Mouse (Mus musculus) forebrain, embryonic 11.5 days (tissue): Measurements from ENCODE around the gene Myl6. TPM values are rescaled to one million over a fixed set of nuclear protein-coding genes. Genes with fewer than 3 reads are reported as not detected.
"Not testable (repeated sequence)": the region's sequence is repeated elsewhere in the genome, so short reads cannot be mapped to it uniquely, and the experiment has no call there.

ENCODE experiments used
- ATAC-seq: fragments of 200-750 bp; cut with Nextera tagmentation; replicated peaks from 2 replicates; pipeline ENCODE4 v1.8.0; 2017; ENCODE audit warnings: moderate TSS enrichment; ENCODE audit not compliant: low FRiP score
- DNase-seq: peaks from one replicate; pipeline ENCODE4 v3.0.0-alpha.2; 2017; ENCODE audit warnings: low spot score
- H3K27ac ChIP-seq: fragments of 300-500 bp; sonication (generic); 2 replicates; pipeline ENCODE4 v1.5.1; 2014; ENCODE audit warnings: low read depth, low read length
- H3K27me3 ChIP-seq: fragments of 300-500 bp; sonication (generic); 2 replicates; pipeline ENCODE4 v1.6.1; 2014; ENCODE audit warnings: mild to moderate bottlenecking, low read length, mixed read lengths; ENCODE audit not compliant: control insufficient read depth, insufficient read depth
- H3K36me3 ChIP-seq: fragments of 300-500 bp; sonication (generic); 2 replicates; pipeline ENCODE4 v1.6.1; 2014; ENCODE audit warnings: mild to moderate bottlenecking, low read length, moderate library complexity, mixed read lengths; ENCODE audit not compliant: control insufficient read depth, insufficient read depth
- H3K4me1 ChIP-seq: fragments of 300-500 bp; sonication (generic); replicated peaks from 2 replicates; pipeline ENCODE4 v1.6.1; 2014; ENCODE audit warnings: low read length, mixed read lengths; ENCODE audit not compliant: control insufficient read depth, insufficient read depth
- H3K4me2 ChIP-seq: fragments of 300-500 bp; sonication (generic); 2 replicates; pipeline ENCODE4 v1.6.1; 2014; ENCODE audit warnings: low read depth, mild to moderate bottlenecking, low read length, moderate library complexity, mixed read lengths; ENCODE audit not compliant: severe bottlenecking
- H3K4me3 ChIP-seq: fragments of 300-500 bp; sonication (generic); 2 replicates; pipeline ENCODE4 v1.5.1; 2014; ENCODE audit warnings: low read depth, low read length
- H3K9ac ChIP-seq: fragments of 300-500 bp; sonication (generic); 2 replicates; pipeline ENCODE4 v1.6.1; 2014; ENCODE audit warnings: low read length
- H3K9me3 ChIP-seq: fragments of 300-500 bp; sonication (generic); 2 replicates; pipeline ENCODE4 v1.6.1; 2016; ENCODE audit warnings: low read length, mixed read lengths; ENCODE audit not compliant: control insufficient read depth
- WGBS: fragments of 180-500 bp; shearing (Covaris S2); extraction: QIAGEN DNeasy Blood & Tissue Kit; methylation state at CpG from one replicate; pipeline ENCODE4 v1.1.7; 2014; 5-methylcytosine and 5-hydroxymethylcytosine counted together
- polyA plus RNA-seq: library from polyadenylated mRNA; unstranded; fragments of >200 nt; fragmentation: Nextera tagmentation; extraction: Ambion mirVana; gene quantifications from 2 replicates; pipeline ENCODE4 v1.2.1, GENCODE M21; 2014

Myl6 gene
- polyA plus RNA-seq, 1 experiment from 2014 or later, result 620 TPM

GRCm38 (mm10) chr10:128495903-128496302 lies 2.0 kb upstream of the Myl6 start:
- Histone ChIP-seq H3K4me1 (peaks cover 13% of the 10 kb centered on the region), H3K27ac (no peak overlapping the region), H3K36me3 (no peaks in the 10 kb centered on the region; the same call in 1 of the 2 replicates), H3K9ac (no peak overlapping the region), H3K4me2 (no peak overlapping the region), H3K4me3 (no peak overlapping the region), H3K27me3 (no peaks in the 10 kb centered on the region), H3K9me3 (no peaks in the 10 kb centered on the region)
- ATAC-seq, result no peak
- 86% methylated on average over 4 of the region's 4 CpGs for WGBS
- no peak for DNase-seq

- no peaks in the 10 kb centered on the region for H3K9me3 ChIP-seq
- H3K36me3 ChIP-seq, result peaks cover 4% of the 10 kb centered on the region; the same call in 1 of the 2 replicates
- no peak overlapping the region for H3K9ac ChIP-seq
- peaks cover 13% of the 10 kb centered on the region for H3K4me1 ChIP-seq
- no peak overlapping the region for H3K4me3 ChIP-seq
- no peak overlapping the region; the same call in 1 of the 2 replicates for H3K4me2 ChIP-seq
- no peak overlapping the region for H3K27ac ChIP-seq
- DNase-seq (no peak), ATAC-seq (no peak)
- H3K27me3 ChIP-seq, result no peaks in the 10 kb centered on the region
- 87% methylated on average over 2 of the region's 2 CpGs for WGBS
Observed at GRCm38 (mm10) chr10:128495270-128495669, 1.3 kb upstream of the Myl6 start.

- 67% methylated on average over 11 of the region's 11 CpGs for WGBS
- Histone ChIP-seq H3K36me3 (peaks cover 6% of the 10 kb centered on the region; the same call in 1 of the 2 replicates), H3K4me3 (peak overlapping the region; percentile 78), H3K27me3 (no peaks in the 10 kb centered on the region), H3K4me1 (peaks cover 13% of the 10 kb centered on the region), H3K4me2 (peak overlapping the region; percentile 73), H3K9me3 (no peaks in the 10 kb centered on the region), H3K27ac (peak overlapping the region; percentile 78; the same call in 1 of the 2 replicates), H3K9ac (peak overlapping the region; percentile 75)
- ATAC-seq (no peak), DNase-seq (no peak)
Observed at GRCm38 (mm10) chr10:128494667-128495245, 811 bp upstream of the Myl6 start.

DNA sequence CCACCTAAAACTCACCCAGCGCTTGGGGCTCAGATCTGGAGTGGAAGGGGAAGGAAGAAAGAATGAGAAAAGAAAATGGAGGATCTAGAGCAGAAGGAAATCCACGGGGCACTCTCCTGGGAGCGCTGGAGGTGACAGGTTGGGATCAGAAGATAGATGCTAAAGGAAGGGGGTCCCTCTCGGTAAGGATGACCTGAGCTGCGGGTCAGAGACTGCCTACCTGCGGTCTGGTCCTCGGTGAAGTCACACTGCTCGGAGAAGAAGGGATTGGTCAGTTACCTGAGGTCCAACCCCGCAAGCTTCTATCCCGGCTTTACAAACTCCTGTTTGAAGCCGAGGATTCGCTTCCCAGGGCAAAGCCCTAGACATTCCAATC lies 638 bp downstream of the Myl6 start:
- Histone ChIP-seq H3K36me3 (peaks cover 10% of the 10 kb centered on the region; the same call in 1 of the 2 replicates), H3K4me1 (peaks cover 12% of the 10 kb centered on the region), H3K27ac (peak overlapping the region; percentile 78), H3K9ac (peak overlapping the region; percentile 88), H3K4me3 (peak overlapping the region; percentile 78), H3K27me3 (no peaks in the 10 kb centered on the region), H3K9me3 (no peaks in the 10 kb centered on the region), H3K4me2 (peak overlapping the region; percentile 86)
- WGBS, result 0% methylated on average over 12 of the region's 12 CpGs
- ATAC-seq (no peak), DNase-seq (no peak)

DNA sequence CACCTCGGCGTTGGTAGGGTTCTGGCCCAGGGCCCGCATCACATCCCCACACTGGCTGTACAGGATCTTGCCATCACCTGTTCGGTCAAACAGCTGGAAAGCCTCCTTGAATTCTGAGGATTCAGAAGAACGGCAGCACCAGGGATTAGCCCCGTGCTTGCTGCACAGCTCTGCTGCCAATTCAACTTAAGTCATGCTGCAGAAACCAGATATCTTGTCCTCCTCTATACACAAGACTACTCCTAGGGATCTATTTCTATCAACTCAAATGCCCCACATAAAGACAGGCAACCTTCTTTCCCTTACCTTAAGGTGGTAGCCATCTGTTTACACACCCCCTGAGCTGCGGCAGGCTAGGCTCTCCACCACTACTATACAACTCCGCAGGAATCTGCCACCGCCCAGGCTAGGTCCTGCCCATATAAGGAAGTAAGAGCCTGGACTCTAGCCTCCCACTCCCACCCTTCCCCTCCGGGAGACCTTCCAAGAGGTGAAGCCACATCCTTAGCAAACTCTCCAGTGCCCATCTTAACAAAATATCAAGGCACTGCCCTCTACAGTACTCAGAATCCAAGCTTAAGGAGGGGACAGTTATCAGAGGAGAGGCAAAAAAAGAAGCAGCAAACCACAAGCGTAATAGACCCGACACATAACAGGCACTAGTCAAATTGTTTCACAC lies 1.2 kb downstream of the Myl6 start:
- Histone ChIP-seq H3K4me3 (peak overlapping the region; percentile 78), H3K36me3 (peaks cover 10% of the 10 kb centered on the region; the same call in 1 of the 2 replicates)
- 34% methylated on average over 12 of the region's 12 CpGs for WGBS

DNA sequence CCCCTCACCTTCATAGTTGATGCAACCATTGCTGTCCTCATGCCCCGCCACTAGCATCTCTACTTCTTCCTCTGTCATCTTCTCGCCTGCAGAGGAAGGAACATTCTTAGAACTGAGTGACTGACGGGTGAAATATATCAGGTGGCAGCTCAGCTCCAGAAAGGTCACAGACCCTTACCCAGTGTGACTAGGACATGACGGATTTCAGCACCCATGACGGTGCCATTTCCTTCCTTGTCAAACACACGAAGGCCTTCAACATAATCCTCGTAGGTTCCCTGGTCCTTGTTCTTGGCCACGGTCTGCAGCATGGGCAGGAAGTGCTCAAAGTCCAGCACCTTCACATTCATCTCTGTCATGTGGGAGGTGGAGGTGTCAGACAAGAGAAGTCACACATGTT lies 1.9 kb downstream of the Myl6 start:
- ATAC-seq, H3K4me1 ChIP-seq, H3K9ac ChIP-seq, H3K27me3 ChIP-seq, H3K9me3 ChIP-seq: not testable (repeated sequence)
- WGBS, result 88% methylated on average over 6 of the region's 8 CpGs
- peaks cover 15% of the 10 kb centered on the region for H3K36me3 ChIP-seq
- H3K4me3 ChIP-seq, result peak overlapping the region; percentile 78
- peak overlapping the region; percentile 86; the same call in 1 of the 2 replicates for H3K4me2 ChIP-seq
- peak; percentile 47 for DNase-seq
- H3K27ac ChIP-seq, result 0 out of 2 replicates have a peak overlapping the region, but pooled peaks have one; percentile 25

More for the DNA sequence above, 1.2 kb downstream of the Myl6 start:
- peaks cover 7% of the 10 kb centered on the region for H3K4me1 ChIP-seq
- H3K27me3 ChIP-seq, result no peaks in the 10 kb centered on the region
- peak; percentile 70 for DNase-seq
- peak overlapping the region; percentile 86 for H3K4me2 ChIP-seq
- H3K9me3 ChIP-seq, result no peaks in the 10 kb centered on the region
- peak overlapping the region; percentile 88 for H3K9ac ChIP-seq
- 0 out of 2 replicates have a peak, but pooled peaks have one; percentile 8 for ATAC-seq
- H3K27ac ChIP-seq, result peak overlapping the region; percentile 78

DNA sequence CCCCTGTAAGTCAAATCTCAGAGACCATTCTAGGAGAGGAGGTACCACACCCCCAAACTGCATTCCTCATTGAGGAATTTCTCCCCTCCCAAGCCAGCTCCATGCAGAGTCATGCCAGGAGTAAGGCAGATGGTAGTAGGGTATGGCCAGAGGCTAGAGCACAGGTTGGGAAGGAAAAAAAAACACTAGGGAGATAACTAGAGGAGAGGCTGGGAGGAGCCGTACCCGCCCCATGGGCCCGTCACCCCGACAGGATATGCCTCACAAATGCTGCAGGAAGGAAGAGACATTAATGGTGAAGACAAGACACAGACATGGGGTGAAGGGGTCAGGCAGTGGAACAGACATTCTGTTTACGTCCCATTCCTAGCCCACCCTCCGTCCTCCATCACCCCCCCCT lies 2.5 kb downstream of the Myl6 start:
- no peak for DNase-seq
- Histone ChIP-seq H3K4me1 (peaks cover 7% of the 10 kb centered on the region), H3K4me2 (no peak overlapping the region), H3K27me3 (no peaks in the 10 kb centered on the region), H3K36me3 (peaks cover 18% of the 10 kb centered on the region), H3K9ac (no peak overlapping the region), H3K27ac (no peak overlapping the region; the same call in 1 of the 2 replicates), H3K9me3 (no peaks in the 10 kb centered on the region), H3K4me3 (no peak overlapping the region)
- 83% methylated on average over 6 of the region's 6 CpGs for WGBS
- no peak for ATAC-seq

DNA sequence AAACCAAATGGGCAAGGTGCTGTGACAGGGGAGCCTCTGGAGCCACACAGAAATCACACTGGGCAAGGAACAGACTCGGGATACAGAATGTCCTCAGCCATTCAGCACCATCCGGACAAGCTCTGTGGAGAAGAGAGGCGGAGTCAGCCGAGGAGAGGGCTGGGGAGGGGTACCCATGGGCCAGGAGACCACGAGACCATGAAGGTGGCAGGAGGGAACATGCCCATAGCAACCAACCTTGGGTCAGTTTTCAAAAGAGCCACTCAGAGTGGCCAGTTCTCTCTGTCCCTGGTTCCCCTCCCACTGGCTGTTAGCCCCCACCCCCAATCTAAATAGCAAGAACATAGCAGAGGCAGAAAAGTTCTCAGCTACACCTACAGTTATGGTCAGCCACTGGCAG lies 3.0 kb downstream of the Myl6 start:
- no peak for ATAC-seq
- Histone ChIP-seq H3K9ac (no peak overlapping the region), H3K36me3 (peaks cover 19% of the 10 kb centered on the region), H3K4me1 (peaks cover 7% of the 10 kb centered on the region), H3K27ac (no peak overlapping the region; the same call in 1 of the 2 replicates), H3K9me3 (no peaks in the 10 kb centered on the region), H3K4me2 (no peak overlapping the region), H3K4me3 (no peak overlapping the region), H3K27me3 (no peaks in the 10 kb centered on the region)
- WGBS, result 56% methylated on average over 5 of the region's 5 CpGs
- no peak for DNase-seq
